Mouse (Mus musculus): ENCODE results near the gene Rala.

DNA sequence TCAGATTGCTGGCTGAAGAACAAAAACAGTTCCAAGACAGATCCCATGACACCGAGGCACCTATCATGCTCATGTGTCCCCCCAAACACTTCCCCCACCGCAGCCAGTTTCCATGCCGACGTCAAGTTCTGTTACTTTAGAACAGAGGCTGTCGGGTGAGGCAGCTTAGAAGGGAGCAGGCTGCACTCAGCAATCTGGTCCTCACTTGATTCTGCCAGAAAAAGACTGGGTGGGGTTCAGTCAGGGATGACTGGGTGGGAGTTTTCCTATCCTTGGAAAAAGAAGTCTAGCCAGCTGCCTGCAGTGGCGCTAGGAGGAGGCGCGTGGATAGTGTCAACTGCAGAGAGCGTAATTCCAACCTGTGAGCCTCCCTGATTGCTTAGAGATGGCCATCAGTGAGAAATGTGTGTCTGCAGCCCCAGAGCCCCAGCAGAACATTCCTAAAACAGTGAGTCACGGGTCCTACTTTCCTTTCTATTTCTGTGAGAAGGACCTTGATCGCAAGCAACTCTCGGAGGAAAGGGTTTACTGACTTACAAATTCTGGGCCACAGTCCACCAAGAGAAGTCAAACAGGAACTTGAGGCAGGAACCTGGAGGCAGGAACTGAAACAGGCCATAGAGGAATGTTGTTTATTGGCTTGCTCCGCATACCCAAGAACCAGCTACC lies 84.5 kb downstream of the Rala start:
- TF ChIP-seq ZC3H11A (IDR thresholded peaks at IDR 0.05; ENCODE audit: borderline replicate concordance, low read depth, low read length) = no peak
- TF ChIP-seq ZNF384 (IDR thresholded peaks at IDR 0.05; ENCODE audit: low read depth, low read length) = no peak
- no peak for TF ChIP-seq CHD2 (IDR thresholded peaks at IDR 0.05; ENCODE audit: low read depth, low read length)
- TF ChIP-seq HCFC1 (IDR thresholded peaks at IDR 0.05; ENCODE audit: borderline replicate concordance, insufficient read depth, low read length) = no peak

All from ES-E14 (cell line).